Mouse (Mus musculus) small intestine, adult 2 months (tissue): ENCODE measurements at regions not wholly inside any gene's neighbourhood (a gene's known extent, or its start where the extent isn't known, plus 50 kb on each side); places are given as distances from the start of the nearest gene placed in this dataset.

ENCODE experiments used
- H3K27ac ChIP-seq: fragments of 200-500 bp; 2 replicates; pipeline ENCODE4 v1.5.1; 2012; ENCODE audit warnings: low read depth, low read length, control low read depth, inconsistent platforms; ENCODE audit not compliant: insufficient read depth
- H3K27me3 ChIP-seq: fragments of 200-500 bp; 2 replicates; pipeline ENCODE4 v1.6.1; 2012; ENCODE audit warnings: mild to moderate bottlenecking, moderate library complexity, low read length, inconsistent platforms; ENCODE audit not compliant: control insufficient read depth, insufficient read depth
- H3K36me3 ChIP-seq: fragments of 200-500 bp; 2 replicates; pipeline ENCODE4 v1.6.1; 2012; ENCODE audit warnings: mild to moderate bottlenecking, low read length, control low read depth, inconsistent platforms; ENCODE audit not compliant: control insufficient read depth, insufficient read depth
- H3K4me1 ChIP-seq: fragments of 200-500 bp; 2 replicates; pipeline ENCODE4 v1.6.1; 2012; ENCODE audit warnings: low read length, inconsistent platforms, mixed read lengths; ENCODE audit not compliant: control insufficient read depth, insufficient read depth, insufficient read length
- H3K4me3 ChIP-seq: fragments of 200-500 bp; 2 replicates; pipeline ENCODE4 v1.5.1; 2012; ENCODE audit warnings: low read depth, mild to moderate bottlenecking, control low read depth, inconsistent platforms, low read length, moderate library complexity
- CTCF ChIP-seq: fragments of 200-500 bp; IDR thresholded peaks from 2 replicates; pipeline ENCODE4 v1.5.1; 2012; ENCODE audit warnings: low read depth, mild to moderate bottlenecking, control low read depth, inconsistent platforms, low read length, moderate library complexity, mixed read lengths; ENCODE audit not compliant: insufficient replicate concordance, insufficient read length; ENCODE audit errors: extremely low read depth
- POLR2A ChIP-seq: fragments of 200-500 bp; IDR thresholded peaks from 2 replicates; pipeline ENCODE4 v1.6.1; 2012; ENCODE audit warnings: low read depth, mild to moderate bottlenecking, control low read depth, inconsistent platforms, low read length, moderate library complexity
- WGBS: fragments of 180-500 bp; shearing (Covaris S2); methylation state at CpG from one replicate; pipeline ENCODE4 v1.1.7; 2018; 5-methylcytosine and 5-hydroxymethylcytosine counted together

GRCm38 (mm10) chr14:46305267-46305666, 73.9 kb upstream of the Gm15217 start:
- 72% methylated on average over 4 of the region's 4 CpGs for WGBS
- TF ChIP-seq POLR2A (no peak), CTCF (no peak)
- Histone ChIP-seq H3K4me3 (no peak overlapping the region), H3K27ac (no peak overlapping the region), H3K4me1 (no peaks in the 10 kb centered on the region), H3K27me3 (no peaks in the 10 kb centered on the region), H3K36me3 (no peaks in the 10 kb centered on the region)

GRCm38 (mm10) chr14:46313064-46313463, 66.2 kb upstream of the Gm15217 start:
- TF ChIP-seq POLR2A (no peak), CTCF (no peak)
- WGBS: 75% methylated on average over 4 of the region's 4 CpGs
- Histone ChIP-seq H3K4me1 (no peaks in the 10 kb centered on the region), H3K27me3 (no peaks in the 10 kb centered on the region), H3K4me3 (no peak overlapping the region), H3K36me3 (no peaks in the 10 kb centered on the region), H3K27ac (no peak overlapping the region)

GRCm38 (mm10) chr14:46316521-46316920, 62.7 kb upstream of the Gm15217 start:
- no peak overlapping the region for H3K4me3 ChIP-seq
- WGBS: 73% methylated on average over 5 of the region's 5 CpGs
- H3K36me3 ChIP-seq: no peaks in the 10 kb centered on the region
- no peaks in the 10 kb centered on the region for H3K4me1 ChIP-seq
- no peaks in the 10 kb centered on the region for H3K27me3 ChIP-seq
- TF ChIP-seq POLR2A: no peak
- no peak for TF ChIP-seq CTCF
- H3K27ac ChIP-seq: no peak overlapping the region

- 56% methylated on average over 16 of the region's 16 CpGs for WGBS
- Histone ChIP-seq H3K36me3 (no peaks in the 10 kb centered on the region), H3K27ac (no peak overlapping the region), H3K4me3 (no peak overlapping the region), H3K4me1 (no peaks in the 10 kb centered on the region), H3K27me3 (no peaks in the 10 kb centered on the region)
- TF ChIP-seq POLR2A (no peak), CTCF (no peak)
These were observed 61.7 kb upstream of the Gm15217 start for GRCm38 (mm10) chr14:46317406-46318045.

GRCm38 (mm10) chr14:46328064-46328463, 51.1 kb upstream of the Gm15217 start:
- no peak overlapping the region for H3K4me3 ChIP-seq
- TF ChIP-seq POLR2A: no peak
- TF ChIP-seq CTCF: no peak
- no peak overlapping the region for H3K27ac ChIP-seq
- H3K4me1 ChIP-seq: no peaks in the 10 kb centered on the region
- no peaks in the 10 kb centered on the region for H3K36me3 ChIP-seq
- H3K27me3 ChIP-seq: no peaks in the 10 kb centered on the region
- 70% methylated on average over 3 of the region's 3 CpGs for WGBS
